Mouse (Mus musculus) E14TG2a.4 (cell line): ENCODE data around the gene Sema3e.

ENCODE experiments used
- CTCF ChIP-seq: conservative IDR thresholded peaks from 2 replicates; pipeline ENCODE4 v1.5.1; 2014; ENCODE audit warnings: low read length
- NANOG ChIP-seq: IDR thresholded peaks from 2 replicates; pipeline ENCODE4 v1.6.1; 2014; ENCODE audit warnings: borderline replicate concordance, low read length, mixed read lengths
- POU5F1 ChIP-seq: IDR thresholded peaks from 2 replicates; pipeline ENCODE4 v1.6.1; 2014; ENCODE audit warnings: low read length, borderline replicate concordance

DNA sequence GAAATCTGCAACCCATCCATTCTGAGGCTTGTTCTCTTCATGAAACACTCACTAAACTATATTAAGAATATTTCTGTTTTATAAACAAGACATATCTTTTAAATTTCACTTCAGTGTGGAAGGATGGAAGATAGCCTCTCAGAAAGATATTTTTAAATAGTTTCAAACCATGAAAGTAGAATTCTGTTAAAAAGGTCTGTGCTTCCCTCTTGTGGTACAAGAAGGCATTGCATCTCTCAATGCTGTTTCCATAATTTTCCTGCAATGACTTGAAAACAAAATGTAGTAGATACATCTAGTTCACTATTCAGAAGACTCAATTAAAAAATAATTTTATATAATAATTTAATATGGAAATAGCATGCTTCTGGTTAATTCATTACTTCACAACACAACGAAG, 228.3 kb downstream of the Sema3e start:
- TF ChIP-seq CTCF (peak; percentile 94), POU5F1 (no peak), NANOG (no peak)
